Mouse (Mus musculus) cerebellum, postnatal 10 days (tissue): ENCODE measurements around the gene T2.

Source experiments
- DNase-seq, 2 experiments: peaks; one replicate each; pipeline ENCODE4 v3.0.0; 2021; ENCODE audit warnings: mixed read lengths in 2 of 2

T2 gene

DNA sequence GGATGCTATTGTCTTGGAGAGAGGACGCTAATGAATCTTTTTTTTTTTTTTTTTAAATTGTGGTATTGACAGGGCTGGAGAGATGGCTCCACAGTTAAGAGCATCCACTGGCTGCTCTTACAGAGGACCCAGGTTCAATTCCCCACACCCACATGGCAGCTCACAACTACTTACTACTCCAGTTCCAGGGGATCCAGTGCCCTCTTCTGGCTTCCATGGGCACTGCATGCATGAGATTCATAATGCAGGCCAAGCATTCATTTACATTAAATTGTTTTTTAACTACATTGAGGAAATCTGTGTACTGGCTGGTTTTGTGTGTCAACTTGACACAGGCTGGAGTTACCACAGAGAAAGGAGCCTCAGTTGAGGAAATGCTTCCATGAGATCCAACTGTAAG, 64.9 kb downstream of the T2 start:
- no peak for DNase-seq

DNA sequence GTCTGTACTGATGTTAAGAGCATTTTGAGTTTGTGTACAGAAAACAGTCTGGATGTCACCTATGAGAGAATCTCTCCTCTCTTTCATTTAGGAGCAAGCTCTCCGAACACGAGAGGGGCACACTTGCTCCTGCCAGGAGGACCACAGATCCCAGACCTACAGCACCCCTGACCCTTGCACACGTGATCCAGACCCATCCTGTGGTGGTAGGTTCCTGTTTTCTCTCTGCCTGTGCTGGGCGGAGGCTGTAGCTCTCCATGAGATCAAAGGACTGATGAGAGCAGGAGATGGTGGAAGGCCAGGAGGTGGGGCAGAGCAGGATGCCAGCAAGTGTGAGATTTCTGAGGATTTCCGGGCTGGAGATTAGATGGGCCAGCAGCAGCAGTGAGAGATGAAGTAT, 65.7 kb downstream of the T2 start:
- DNase-seq, result no peak

DNA sequence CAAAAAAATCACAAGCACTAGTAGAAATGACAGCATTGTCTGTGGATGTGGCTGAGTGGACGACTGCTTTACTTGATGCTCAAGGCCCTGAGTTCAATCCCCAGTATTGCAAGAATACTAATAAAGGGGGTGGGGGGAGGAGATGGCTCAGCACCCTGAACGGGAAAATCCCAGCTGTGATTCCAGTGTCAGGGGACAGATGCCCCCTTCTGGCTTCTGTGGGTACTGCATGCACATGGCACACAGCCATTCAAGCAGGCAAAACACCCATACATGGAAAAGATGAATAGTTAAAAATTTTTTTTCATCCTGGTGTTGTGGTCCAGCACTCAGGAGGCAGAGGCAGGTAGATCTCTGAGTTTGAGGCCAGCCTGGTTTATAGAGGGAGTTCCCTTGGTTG, 67.5 kb downstream of the T2 start:
- DNase-seq, result peak; percentile 71 to 77

DNA sequence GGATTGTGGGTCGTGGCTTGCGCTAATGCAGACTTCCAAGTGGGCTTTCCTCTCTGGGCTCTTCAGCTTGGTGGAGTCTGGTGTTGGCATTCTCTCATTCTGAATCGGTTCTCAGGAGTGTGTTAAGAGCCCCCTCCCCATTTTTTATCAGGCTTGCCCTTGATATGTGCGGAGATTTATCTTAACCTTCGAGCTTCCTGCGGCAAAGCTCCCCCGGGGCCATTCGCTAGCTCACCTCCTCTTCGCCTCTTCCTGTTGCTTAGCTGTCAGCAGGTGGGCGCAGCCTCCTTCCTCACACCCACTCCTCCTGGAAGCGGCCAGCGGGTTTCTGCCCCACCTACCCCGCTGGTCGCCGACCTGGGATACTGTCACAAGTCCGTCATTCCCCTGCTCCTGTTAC, 73.6 kb downstream of the T2 start:
- DNase-seq, result no peak

DNA sequence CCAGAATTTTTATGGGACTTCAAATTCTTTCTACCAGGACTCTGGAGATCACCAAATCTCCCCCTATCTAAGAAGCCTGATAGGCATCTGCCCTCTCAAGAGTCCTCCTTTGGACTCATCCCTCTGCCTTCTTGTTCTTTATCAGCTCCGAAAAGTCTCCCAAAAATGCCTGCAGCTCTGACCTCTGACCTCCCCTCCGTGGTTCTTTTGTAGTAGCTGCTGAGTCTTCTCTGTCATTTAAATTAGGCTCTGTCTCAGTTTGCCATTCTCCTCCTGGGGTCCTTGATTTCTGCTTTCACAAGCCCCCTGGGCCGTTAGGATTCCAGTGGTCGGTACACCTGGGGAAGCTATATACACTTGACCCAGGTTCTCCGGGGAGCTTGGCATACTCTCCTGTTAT, 74.1 kb downstream of the T2 start:
- no peak for DNase-seq

DNA sequence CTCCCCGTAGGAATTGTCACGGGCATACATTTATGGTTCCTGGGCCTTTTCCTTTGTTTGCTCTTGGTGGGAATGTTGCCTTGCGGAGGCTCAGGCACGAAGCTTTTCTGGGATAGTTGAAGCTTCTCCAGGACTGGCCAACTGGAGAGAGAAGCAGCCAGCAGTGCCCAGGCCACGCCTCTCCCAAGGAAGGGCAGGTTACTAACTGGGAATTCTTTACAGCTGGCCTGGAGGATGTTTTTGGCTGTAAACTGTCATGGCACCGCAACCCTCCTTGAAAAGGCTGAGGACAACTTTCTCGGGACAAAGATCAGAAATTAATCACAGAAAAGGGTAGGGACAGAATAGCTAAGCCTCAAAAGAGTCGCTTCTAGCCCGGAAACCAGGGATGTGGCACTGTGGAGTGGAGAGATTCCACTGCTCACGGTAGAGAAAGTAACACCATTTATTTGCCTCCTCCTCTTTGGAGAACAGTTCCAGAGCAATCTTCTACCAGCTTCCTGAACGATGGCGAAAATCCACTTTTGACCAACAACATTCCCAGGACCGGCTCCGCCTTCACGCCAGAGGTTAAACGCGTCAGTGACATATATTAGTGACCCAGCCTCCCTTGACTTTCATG, 76.5 kb downstream of the T2 start:
- DNase-seq, result no peak

DNA sequence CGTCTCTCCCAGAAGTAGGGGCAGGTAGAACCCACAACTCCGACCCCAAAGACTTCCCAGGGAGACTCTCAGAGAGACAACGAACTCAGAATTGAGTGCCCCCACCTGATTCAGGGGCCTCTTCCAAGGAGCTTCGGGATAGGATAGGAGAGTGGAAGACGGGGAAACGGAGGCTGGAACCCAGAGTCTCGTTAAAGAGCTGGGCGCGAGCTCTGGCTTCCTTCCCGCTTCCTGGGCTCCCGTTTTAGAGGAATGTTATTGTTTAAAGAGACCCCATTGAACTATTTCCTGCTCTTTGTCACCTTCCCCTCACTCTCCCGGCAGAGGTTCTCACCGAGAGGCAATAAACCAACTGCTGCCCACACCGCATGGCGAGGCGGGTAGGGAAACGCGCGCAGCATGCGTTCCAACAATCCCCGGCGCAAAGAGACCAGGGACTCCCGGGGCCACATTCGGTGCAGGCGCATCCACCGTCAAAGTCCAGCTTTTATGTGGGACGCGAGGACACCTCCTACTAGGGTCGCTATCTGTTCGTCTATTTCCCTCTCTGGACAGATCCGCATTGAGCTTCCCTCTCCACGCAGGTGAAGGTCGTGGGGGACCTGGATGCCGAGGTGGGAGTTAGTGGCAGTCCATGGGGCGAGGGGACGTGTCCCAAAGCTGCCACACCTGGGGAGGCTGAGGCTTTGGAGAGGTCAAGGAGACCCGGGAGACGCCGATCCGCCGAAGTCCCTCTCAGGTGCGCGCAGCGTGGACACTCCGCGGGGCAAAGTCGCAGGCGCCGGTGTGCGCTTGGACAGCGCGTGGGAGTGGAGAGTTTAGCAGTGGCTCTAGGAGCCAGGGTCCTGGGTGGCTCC, 77.6 kb downstream of the T2 start:
- DNase-seq, result no peak

DNA sequence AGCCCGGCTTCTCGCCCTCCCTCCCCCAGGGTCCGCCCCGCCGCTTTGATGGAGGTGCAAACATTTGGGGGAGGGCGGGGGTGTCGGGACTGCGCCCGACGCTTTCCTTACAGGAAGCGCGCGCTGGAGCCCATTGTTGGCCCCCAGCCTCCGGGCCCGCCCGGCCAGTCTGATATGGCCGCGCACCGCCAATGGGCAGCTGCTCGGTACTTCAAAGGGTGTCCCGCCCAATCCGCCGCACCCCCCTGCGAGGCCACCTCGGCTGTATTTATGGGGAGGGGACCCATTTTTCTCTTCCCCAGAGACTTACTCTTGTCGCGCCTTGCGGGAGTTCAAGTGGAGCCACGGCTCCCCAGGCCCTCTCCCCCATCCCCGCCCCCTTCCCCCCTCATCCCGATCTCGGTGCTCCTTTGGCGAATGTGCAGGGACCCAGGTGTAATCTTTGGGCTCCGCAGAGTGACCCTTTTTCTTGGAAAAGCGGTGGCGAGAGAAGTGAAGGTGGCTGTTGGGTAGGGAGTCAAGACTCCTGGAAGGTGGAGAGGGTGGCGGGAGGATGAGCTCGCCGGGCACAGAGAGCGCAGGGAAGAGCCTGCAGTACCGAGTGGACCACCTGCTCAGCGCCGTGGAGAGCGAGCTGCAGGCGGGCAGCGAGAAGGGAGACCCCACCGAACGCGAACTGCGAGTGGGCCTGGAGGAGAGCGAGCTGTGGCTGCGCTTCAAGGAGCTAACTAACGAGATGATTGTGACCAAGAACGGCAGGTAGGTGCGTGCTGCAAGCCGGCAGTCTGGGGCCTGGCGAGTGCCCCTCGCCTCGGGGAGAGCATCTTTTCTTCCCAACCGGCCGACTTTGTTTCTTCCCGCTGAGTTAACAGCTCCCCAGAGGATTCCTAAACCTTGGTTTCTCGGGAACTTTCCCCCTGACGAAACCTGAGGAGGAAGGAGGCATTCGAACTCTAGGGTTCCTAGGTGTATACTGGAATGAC, 78.5 kb downstream of the T2 start, which contains the start of gene T:
Gene T (plus strand): TSS at position 446 of the 983 bp plus-strand sequence.
- DNase-seq, result no peak

DNA sequence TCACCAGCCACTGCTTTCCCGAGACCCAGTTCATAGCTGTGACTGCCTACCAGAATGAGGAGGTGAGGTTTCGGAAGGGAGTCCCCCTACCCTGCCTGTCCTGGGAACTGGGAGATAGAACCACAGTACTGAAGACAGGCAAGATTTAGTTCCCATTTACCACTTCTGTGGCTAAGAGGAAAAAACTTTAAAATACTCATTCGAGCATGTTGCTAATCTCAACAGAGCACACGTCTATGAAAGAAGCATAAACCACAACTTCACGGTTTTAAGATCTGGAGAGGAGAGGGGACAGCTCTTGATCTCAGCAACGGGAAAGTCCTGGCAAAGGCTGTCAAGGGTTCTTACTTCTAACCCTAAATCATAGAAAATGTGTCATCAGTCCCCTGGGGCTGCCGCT, 80.4 kb downstream of the T2 start:
- no peak for DNase-seq

DNA sequence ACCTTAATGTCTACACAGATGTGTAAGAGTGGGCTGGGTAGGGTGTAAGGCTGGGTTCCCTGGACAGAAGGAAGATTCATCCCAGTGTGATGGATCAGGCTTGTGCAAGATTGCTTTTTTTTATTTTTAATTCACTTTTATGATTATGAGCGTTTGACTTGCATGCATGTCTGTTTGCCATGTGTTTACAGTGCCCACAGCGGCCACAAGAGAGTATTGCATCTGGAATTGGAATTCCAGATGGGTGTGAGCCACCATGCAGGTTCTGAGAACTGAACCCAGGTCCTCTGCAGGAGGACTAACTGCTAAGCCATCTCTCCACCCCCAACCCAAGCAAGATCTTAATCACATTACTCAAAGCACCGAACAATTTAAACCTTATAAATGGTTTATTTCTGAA, 88.3 kb downstream of the T2 start:
- DNase-seq, result no peak

DNA sequence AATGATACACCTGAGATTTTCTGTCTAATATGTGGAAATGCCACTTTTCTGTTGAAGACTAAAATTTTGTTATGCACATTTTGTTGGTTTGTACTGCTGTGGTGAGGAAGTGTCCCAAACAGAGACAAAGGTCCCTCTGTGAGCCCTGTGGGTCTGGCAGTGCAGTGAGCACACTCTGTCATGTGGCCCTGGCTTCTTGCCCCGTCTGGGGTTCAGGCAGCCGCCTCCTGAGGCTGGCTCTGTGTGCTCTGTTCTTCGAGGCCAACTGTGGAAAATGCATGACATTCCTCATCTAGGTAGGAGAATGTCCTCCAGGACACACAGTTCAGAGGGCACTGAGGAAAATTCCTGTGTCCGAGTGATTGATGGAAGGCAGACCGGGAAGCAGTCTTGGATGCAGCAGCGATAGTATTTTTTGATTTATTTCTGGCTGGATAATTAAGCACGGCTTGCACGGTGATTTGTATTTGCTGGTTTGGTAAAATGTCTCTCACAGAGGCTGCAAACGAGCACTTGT, 91.9 kb downstream of the T2 start:
- peak; percentile 55 to 71 for DNase-seq

DNA sequence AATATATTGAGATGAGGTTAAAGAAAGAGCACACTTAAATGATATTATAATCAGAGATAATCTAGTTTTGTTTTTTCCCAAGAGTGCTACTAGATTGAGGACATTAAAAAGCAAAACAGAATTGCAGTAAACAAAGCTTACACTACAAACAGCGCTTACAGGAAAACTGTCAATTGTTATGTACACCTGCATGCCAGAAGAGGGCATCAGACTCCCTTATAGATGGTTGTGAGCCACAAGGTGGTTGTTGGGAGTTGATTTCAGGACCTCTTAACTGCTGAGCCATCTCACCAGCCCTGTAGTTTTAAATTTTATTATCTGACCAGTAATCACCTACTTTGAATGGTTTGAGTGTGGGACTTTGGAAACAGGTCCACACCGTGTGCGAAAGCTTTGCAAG, 92.5 kb downstream of the T2 start:
- DNase-seq, result no peak

DNA sequence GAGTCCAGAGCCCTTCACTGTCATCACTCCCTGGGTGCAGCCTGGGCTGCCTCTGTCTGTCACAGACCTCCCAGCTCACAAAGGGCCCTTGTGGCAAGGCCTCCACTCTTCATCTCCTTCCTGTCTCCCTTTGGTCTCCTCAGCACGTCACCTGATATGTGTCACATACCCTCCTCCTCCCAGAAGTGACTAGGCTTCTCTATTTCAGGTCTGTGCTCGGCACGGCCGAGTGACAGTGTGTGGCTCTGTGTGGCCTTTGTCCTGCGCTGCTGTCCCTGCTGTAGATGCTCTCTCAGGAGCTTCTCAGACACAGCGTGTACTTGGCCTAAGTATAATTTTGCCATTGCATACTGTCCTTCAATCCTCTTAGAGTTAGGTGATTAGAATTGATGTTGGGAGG, 99.4 kb downstream of the T2 start:
- DNase-seq, result no peak

DNA sequence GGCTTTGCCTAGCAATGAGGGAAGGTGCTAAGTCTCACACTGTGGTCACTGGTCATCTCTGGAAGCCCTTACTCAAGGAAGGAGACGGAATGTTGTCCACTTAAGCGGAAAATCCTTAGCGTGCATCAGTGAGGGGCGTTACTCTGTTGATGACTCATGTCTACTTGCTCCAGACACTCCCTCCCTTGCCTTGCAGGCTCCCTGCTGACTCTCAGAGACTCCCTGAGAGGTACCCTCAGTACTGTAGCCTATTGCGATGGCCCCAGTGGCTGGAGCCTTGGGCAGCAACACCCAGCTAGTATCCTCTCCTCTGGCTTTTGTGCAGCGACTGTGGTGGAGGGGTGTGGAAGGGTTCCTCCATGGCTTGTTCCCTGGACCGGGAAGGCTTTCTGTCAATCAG, 99.8 kb downstream of the T2 start:
- no peak for DNase-seq

DNA sequence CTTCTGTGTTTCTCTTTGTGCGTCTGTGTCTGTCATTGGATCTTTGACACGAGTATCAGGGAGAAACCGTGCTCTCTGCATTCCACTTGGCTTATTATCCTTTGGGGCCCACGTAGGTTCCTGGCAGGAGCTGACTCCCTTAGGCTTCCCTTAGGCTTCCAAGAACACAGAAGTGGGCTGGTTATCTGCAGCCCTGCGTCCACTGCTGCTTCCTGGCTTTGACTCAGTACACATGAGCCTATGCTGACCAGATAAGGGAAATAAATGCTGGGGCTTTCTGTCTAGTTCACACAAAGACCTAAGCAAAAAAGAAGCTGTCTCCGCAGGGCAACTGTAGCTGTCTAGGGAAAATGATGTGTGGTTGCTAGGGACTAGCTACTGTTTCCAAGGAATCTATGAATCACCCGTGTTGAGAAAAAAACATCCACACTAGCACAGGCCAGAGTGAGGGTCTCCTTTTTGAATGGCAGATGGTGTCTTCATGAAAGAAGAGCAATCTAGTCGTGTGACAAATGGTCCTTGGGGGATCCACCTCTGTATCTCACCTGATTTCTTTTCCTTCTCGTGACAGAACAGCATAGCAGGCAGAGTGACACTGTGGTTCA, 101.2 kb downstream of the T2 start:
- no peak for DNase-seq

DNA sequence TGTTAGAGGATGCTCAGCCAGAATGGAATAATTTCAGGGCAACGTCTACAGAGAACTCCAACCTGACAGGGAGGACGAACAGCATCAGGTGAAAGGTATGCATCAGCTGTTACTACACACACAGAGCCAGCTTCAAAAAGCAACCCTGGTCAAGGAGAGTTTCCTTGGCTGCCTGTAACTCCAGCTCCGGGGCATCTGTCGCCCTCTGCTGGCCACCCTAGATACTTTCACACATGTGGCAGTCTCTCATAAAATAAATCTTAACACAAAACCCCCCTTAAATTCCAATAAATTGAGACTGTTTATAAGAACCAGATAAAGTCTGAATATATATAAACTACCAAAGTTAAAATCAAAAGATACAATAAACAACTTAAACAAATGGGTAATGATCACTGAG, 105.8 kb downstream of the T2 start:
- peak; percentile 80 to 86 for DNase-seq

DNA sequence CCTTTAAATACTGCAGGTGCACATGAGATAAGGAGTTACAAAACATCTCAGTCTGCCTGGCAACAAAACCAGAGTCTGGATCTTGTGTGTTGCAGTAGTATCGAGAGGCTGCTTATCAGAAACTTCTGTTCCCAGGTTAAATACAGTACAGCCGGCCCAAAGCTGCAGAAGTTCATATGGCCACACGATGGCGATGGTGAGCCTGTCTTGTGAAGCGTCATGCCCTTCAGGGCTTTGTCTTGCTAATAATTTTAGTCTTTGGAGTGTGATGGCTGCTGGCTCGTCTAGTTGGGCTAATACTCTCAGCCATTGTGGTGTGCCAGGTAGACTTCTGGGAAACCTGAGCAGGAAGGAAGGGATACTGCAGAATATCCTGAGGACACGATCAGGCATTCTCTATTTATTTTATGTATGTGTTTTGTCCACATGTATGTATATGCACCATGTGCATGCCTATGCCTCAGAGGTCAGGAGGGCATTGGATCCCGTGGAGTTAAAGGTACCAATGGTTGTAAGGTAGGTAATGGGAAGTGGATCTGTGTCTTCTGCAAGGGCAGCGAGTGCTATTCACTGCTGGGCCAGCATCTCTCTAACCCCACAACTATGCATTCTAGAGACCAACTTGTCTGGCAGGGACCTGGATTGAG, 107.8 kb downstream of the T2 start:
- peak; percentile 82 to 84 for DNase-seq

DNA sequence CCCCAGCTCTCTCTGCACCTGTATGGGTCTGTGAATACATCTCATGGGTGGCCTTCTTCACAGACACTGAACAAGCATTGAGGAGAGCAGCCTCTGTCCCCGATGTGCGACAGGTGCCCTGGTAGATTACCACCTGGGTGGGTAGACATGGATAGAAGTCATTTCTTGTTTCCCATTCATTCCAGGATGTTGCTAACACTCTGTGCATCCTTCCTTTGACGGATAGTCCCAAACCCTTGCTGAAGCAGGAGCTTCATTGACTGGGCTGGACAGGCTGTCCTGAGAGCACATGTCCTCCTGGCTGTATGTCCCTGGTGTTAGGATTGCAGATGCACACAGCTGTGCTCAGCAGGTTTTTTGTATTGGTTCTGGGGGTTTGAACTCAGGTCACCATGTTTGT, 112.0 kb downstream of the T2 start:
- no peak for DNase-seq

DNA sequence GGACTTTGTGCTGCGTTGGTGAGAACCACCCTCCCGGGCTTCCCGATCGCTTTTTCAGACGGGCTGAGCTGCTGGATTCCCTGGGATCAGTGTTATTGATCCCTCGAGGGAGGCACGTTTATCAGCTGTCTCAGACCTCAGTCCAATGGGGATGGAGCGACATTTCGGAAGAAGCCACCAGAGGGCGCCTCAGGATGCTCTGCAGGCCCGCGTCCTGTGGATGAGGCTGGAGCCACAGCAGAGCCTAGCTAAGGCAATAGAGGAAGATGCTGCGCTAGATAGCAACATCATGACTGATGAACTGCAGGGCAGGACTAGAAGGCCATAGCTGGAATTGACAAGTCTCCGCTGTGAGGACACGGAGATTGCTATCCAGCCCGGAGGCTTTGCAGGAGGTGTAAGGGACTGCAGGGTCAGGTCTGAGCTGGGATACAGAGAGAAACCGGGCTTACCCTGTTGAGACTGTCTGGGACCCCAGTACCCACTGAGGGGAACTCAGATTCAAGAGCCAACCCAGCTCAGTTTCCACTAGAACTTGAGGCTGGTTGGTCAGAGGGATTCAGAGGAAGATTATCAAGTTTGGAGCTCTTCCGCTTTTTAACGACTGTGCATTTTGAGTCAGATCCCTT, 113.0 kb downstream of the T2 start:
- peak; percentile 95 to 97 for DNase-seq
